Mouse (Mus musculus) embryonic fibroblast, embryonic 13.5 days (primary cell): ENCODE results near the gene Kmt2e.
A peak's percentile ranks its signal among the peaks of the same experiment; 100 is the strongest.

ENCODE experiments used
- CTCF ChIP-seq: IDR thresholded peaks from 2 replicates; pipeline ENCODE4 v1.5.1; 2011; ENCODE audit warnings: mild to moderate bottlenecking, control low read depth, low read length, moderate library complexity, borderline replicate concordance; ENCODE audit not compliant: insufficient read depth
- POLR2A ChIP-seq: IDR thresholded peaks from 2 replicates; pipeline ENCODE4 v1.6.1; 2011; ENCODE audit warnings: low read depth, mild to moderate bottlenecking, control low read depth, low read length, moderate library complexity

DNA sequence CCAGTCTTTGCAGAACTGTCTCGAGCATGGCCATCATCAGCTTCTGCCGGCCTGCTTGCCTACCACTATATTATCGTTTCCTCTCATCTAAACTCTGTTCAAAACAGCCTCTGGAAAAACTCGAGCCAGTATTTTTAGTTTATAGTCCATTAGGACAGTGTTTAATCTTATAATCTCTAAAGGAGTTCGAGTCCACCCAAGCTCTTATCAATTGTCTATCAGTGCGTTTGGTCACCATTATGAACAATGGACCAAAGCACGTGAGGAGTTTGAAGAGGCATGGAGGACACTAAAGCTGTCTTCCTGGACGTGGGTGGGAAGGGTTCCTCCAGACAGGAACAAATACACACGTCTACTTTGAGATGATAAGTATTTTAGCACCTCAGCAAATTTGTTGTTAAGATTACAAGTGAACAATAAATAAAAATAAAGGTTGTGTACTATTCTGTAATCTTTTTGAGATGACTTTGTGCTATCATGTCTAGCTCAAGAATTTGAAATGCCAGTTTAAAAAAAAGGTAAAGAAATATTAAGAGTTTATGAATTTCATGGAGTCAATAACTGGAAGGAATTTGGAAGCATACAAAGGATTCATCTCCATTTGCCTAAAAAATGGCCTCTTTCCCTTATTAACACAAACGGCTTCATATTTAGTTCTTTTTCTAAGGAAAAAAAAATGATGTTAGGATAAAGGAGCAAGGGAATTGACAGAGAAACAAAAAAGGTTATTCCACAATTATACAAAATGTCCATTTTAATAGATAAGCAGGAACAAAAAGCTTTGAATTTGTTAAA, 3.0 kb upstream of the Kmt2e start:
- TF ChIP-seq POLR2A, result peak; percentile 23; the same call in 1 of the 2 replicates
- TF ChIP-seq CTCF, result no peak
